Mouse (Mus musculus) layer of hippocampus, postnatal 14 days (tissue): ENCODE data around the gene Gpatch4. TPM values are rescaled to one million over a fixed set of nuclear protein-coding genes. Genes with fewer than 3 reads are reported as not detected.
A peak's percentile ranks its signal among the peaks of the same experiment; 100 is the strongest.

Experiments used
- DNase-seq, 2 experiments: peaks; one replicate each; pipeline ENCODE4 v3.0.0; 2021 to 2022; ENCODE audit warnings: low spot score in 2 of 2, mixed read lengths in 1 of 2
- long read RNA-seq, 2 experiments: library from polyadenylated mRNA; stranded (forward); transcript quantifications; one replicate each; pipeline ENCODE4 v2.0.0; 2021
- total RNA-seq, 2 experiments: library from RNA; stranded (reverse); gene quantifications; 2 replicates each; pipeline ENCODE4 v1.2.3; 2021

The Gpatch4 gene
- total RNA-seq = 10 to 100 TPM; 13.5 to 16.5 TPM
- long read RNA-seq, experiment 1, transcript Gpatch4-201 (8 exons, 1,630 nt) = major isoform, 8 of 11 reads
- long read RNA-seq, experiment 1, partial matches to known transcripts = 1 of 11 reads
- long read RNA-seq, experiment 1, other reads (novel, unspliced or antisense) = 2 of 11 reads
- long read RNA-seq, experiment 2, transcript Gpatch4-201 (8 exons, 1,630 nt) = major isoform, 20 of 24 reads
- long read RNA-seq, experiment 2, partial matches to known transcripts = 2 of 24 reads
- long read RNA-seq, experiment 2, other reads (novel, unspliced or antisense) = 2 of 24 reads

DNA sequence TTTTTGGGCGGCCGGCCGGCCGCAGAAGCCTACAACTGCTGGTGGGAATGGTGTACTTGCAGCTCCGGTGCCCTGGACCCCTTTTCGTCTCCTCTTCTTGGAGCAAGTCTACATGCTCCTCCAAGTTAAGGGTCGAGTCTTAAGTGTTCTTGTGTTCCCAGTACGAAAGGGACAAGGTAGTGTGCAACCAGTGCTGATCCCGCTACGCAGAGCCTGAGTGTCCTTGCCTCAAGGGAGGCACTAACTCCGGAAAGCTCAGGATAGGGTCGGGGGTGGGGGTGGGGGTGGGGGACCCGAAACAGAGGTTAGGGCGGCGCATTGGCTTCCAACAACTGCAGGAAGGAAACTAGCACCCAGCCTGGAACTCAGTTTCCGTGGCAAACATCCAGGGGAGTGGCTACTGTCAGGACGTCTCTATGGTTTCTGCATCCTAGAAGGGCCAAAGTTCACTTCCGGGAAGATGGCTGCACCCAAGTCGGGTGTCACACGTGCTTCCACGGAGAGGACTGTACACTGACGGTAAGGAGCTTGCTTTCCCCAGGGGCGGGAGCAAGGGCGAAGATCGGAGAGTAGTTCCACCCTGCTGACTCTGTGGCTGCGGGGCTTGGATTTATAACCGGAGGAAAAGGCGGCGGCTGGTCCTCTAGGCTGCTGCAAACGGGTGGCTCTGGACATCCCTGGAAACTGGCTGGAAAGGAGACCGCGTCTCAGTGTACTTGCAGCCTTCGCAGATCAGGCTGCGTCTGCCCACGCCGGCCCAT, at the start of gene Gpatch4:
Gpatch4 (plus strand) TSS at position 448 of the 761 bp plus-strand sequence.
- DNase-seq = peak; percentile 81 to 96

DNA sequence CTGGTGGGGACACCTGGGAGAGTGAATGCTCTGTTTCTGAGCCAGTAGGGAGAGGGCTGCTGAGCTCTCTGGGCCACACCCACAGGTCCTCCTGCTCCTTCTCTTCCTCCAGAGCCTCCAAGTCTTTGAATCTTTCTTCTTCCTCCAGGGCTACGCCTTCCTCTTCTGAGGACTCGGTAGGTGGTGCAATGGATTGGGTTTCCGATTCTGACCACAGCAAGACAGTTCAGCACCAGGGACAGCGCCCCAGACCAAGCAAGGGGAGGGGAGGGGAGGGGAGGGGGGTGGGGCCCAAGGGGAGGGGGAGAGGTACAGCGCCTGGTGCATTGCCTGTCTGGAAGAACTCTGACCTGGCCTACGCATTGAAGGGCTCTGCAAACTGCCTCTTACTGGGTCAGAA, 49.5 kb upstream of the Gpatch4 start:
- DNase-seq = no peak

DNA sequence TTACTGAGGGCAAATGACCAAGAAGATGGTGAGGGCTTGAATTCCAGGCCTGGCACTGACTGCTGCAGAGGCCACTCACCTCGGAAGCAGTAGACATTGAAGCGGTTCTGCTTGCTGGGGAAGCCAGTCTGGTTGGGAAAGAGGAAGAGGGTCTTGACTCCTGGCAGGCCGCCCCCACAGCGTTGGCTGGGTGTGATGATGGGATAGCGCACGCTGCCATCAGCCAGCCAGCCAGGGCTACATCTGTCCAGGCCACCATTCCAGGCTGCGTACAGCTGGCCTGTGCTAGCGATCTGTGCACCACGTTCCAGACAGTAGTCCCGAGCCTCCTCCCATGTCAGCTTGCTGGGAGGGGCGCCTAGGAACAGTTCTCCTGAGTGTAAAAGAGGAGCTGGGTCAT, 47.6 kb upstream of the Gpatch4 start:
- DNase-seq = no peak

DNA sequence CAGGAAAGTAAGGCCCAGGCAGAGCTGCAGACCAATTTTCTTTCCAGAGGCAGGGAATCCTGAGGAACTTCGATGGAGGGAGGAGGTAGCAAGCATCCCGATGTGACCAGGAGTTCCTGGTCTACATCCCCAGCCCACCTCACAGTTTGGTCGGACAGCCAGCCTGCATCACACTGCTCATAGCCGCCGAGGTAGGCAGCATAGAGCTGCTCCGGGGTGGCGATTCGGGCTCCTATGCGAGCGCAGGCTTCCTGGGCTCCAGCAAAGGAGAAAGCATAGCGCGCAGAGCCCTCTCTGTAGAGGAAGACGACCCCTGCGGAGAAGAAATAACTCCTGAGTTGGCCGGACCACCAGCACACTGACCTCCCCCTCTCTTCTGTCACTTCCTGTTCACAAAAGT, 46.5 kb upstream of the Gpatch4 start:
- no peak for DNase-seq

DNA sequence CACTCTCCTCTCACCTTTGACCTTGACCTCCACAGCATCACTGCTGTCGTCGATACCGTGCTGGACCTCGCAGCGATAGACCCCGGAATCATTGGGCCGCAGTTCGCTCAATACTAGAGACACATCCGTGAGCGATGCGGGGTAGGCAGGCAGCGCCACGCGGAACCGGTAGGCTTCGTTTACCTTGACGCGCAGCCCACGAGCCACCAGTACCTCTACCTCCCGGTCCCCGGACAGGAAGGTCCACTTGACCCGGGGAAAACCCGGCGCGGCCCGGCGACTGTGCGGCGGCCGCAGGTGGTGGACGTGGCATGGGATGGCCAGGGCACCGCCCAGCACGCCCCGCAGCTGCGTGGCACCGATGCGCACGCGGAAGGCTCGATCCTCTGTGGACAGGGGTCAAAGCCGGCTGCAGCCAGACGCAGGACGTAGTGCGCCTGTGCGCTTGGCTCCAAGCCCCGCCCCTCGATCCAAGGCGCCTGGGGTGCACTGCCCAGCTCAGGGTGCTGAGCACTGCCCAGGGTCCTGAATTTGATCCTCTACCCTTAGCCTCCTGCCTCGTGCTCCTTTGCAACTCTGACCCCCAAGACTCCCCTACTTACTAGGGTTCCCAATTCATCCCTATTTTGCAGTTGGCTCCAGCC, 45.8 kb upstream of the Gpatch4 start:
- DNase-seq = no peak

DNA sequence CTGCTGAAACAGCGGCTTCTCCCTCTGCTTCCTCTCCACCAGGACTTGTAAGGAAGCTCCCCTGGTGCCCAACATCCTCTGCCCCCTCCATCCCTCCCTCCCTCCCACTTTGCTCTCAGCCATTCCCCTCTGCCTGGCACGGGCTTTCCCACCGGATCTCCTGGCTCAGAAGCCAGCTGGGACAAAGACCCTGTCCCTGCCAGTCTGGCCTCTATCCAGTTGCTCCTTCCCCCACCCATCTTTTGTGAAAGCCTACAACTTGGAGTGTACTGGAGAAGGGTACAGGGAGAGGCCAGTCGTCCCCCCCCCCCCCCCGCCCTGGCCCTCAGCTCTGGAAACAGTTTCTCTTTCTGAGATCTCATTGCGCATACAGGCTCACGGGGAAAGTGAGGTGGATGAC, 44.2 kb upstream of the Gpatch4 start:
- DNase-seq = peak in 1 of 2 experiments; percentile 81

DNA sequence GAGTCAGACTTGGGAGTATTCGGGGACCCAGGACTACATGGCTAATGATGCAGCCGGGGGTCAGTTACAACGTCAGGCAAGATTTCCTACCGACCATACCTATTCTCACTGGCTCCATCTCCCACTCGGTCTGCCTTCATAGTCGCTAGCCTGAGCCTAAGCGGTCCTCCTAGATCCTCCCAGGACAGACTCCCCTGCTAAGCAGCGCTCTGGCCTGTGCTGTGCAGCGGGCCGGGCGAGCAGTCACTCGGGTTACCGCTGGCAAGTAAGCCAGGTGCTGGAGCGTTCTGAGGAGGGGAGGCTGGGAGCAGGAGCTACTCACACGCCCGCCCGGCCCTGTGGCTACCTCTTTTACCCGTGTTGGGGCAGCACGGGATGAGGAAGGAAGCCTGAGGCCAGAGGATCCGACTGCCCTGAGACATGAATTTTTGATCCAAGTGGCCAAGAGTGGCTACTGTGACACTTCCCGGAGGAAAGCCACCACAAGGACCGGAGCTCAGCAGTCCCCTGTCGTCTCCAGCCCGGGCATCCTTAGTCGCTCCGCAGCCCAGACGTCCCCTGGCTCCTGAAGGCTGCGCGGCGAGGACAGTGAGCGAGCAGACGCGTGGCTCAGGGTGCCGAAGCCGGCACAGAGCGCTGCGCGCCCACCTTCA, 43.5 kb upstream of the Gpatch4 start:
- no peak for DNase-seq

DNA sequence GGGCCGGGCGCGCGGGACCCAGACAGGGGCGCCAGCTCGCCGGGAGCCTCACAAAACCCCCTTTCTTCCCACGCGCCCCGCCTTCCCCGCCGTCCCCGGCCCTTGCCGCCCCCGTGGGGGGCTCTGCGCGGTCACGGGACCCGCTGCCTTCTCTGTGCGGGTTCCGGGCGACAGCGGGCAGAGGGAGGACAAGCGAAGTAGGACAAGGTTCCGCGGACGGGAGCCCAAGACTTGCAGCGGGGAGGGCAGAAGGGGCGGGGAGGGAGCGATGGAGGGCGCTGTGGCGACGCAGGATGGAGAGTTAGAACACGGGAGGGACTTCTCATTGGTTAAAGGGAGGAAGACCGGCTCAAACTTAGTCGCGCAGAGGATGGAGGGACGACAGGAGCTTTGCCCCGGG, 42.7 kb upstream of the Gpatch4 start, which contains the start of gene Bcan:
Bcan (minus strand) TSS at position 50 of the 400 bp plus-strand sequence.
- DNase-seq = peak in 1 of 2 experiments; percentile 74

DNA sequence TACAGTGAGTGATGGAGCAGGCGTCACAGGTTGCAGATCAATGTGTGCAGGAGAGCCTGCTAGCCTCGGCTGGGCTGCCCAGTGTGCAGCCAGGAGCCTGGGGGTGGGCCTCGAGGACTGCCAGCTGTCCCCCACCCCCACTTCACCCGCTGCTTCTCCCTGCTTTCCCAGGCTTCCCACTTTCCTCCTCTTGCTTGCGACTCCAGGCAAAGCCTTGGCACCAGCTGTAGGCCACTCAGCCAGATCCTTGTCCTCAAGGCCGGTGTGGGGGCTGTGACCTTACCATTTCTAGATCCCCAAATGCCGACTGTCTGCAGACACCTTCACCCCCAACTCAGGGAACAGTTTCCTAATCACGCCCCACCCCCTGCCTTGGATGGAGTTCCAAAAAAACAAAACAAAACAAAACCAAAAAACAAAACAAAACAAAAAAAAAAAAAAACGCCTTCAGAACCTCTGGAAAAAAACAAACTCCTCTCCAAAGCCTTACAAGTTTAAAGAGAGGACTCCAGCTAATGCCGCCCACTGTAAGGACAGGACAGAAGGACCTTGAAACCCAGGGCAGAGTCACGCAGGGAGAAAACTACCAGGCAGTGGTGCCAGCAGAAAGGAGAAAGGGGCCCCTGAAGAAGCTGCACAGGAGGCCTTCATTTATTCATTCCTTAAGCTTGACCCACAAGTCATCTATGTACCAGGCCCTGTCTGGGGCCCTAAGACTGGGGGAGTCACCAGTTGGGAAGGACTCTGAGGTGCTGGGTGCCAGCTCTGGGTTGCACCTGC, 41.9 kb upstream of the Gpatch4 start:
- DNase-seq = peak in 1 of 2 experiments; percentile 70

DNA sequence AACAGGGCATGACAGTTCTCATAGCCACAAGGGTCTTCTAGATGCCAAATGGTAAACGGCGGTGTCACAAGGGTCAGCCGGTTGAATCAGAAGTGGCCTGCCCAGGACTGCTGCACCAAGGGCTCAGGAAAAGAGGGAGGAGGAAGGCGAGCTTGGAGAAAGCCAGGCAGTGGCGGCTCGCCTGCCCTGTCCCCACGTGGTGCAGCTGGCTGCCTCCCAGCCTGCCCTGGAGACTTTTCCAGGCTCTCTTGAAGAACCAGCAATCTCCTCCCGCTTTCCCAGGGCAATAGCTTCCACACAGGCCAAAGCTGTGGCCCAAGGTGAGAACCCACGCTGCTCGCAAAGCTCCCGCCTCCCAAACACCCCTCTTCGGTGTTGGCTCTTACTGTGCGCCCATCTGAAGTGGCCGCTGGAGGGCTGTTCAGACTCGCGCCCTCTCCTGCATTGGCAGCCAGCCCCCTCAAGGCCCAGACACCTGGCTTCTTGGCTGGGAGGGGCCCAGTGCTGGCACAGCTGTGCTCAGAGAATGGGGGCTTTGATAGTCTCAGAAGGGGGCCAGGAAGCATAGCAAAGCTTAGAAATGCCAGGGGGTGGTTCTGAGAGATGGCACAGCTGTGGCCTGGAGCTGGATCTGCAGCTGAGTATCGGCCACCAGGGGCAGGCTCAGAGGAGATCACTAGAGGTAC, 40.5 kb upstream of the Gpatch4 start:
- DNase-seq = no peak

DNA sequence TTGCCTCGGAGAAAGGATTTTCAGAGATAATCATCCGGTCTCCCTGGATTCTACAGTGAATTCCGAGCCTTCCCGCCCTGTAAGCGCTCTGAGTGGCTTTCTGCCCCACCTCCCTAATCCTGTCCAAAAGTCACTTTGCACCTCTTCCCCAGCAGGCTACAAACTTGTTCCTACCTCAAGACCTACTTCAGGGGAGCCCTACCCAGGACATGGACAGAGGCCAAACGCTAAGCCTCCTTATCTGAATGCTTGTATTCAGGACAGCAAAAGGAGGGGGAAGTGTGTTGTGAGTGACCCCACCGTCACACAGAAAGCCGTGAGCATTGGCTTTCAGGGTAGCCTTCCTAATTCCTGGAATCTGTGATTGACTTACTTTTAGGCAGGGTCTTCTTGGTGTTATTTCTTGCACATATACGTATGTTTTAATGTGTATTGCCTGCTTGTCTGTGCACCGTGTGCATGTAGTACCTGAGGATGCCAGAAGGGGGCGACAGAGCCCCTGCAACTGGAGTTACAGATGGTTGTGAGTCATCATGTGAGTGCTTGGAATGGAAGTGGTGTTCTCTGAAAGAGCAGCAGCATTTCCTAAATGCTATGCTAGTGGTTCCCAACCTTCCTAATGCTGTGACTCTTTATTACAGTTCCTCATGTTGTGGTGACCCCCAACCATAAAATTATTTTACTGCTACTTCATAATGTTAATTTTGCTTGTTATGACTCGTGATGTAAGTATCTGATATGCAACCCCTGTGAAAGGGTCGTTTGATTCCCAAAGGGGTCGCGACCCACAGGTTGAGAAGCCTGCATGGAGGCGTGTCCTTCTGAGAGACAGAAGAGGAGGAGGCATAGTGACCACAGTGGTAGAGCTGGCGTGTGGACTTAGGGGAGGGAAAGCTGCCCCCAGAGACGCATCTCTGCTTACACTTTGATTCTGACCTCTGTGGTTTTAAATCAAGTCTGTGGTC, 36.8 kb upstream of the Gpatch4 start:
- DNase-seq = no peak

DNA sequence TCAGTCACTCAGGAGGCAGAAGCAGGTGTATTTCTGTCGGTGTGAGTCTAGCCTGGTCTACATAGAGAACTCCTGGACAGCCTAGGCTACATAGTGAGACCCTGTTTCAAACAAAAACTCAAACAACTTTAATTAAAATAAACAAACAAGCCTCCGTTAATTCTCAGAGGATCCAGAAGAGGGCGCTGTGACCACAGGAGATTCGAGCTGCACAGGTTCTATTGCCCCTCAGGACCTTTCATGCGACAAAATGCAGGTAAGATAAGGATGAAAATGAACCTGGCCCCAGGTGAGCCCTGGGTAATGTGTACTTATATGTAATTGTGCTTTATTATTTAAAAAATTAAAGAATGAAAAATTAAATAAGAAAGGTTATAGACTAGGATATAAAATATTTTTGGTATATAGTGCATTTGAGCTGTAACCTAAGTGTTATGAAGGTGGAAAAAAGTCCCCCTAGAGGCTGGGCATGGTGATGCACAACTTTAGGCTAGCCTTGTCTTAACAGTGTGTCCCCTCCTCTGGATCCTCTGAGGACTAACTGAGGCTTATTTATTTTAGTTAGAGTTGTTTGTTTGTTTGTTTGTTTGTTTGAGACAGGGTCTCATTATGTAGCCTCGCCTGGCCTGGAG, 32.2 kb upstream of the Gpatch4 start:
- no peak for DNase-seq

DNA sequence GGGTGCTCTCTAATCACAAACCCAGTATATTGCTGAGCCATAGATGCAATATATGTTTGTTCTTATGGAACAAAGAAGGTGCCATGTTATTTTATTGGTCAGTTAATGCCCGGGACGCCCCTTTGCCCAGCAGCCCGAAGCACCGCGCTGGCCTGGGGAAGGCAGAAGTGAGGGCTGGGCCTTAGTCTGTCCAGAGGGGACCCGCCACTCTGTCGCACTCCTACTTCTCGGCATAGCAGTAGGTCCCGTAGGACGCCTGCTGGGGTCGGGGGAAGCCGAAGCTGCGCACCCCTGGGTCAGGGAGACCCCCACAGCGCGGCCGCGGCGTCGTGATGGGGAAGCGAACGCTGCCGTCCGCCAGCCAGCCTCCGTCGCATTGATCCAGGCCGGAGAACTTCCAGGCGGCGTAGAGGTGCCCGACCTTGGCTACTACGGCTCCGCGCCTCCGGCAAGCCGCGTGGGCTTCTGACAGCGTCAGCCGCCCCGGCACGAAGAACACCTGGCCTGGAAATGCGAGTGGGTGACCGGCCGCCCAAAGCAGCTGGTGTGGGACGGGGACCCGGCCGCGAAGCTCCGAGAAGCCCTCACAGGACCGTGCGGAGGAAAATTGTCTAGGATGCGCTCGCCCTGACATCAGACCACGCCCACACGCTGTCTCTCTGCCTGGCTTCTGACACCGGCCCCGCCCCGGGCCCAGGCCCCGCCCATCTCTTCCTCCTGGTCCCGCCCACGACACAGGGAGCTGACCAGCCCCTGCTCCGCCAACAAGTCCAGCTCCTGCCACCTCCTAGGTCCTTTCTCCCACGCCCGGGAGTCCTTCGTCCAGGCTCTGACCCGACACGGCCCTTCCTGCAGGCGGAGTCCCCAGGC, 20.4 kb upstream of the Gpatch4 start:
- DNase-seq = peak; percentile 46 to 77

DNA sequence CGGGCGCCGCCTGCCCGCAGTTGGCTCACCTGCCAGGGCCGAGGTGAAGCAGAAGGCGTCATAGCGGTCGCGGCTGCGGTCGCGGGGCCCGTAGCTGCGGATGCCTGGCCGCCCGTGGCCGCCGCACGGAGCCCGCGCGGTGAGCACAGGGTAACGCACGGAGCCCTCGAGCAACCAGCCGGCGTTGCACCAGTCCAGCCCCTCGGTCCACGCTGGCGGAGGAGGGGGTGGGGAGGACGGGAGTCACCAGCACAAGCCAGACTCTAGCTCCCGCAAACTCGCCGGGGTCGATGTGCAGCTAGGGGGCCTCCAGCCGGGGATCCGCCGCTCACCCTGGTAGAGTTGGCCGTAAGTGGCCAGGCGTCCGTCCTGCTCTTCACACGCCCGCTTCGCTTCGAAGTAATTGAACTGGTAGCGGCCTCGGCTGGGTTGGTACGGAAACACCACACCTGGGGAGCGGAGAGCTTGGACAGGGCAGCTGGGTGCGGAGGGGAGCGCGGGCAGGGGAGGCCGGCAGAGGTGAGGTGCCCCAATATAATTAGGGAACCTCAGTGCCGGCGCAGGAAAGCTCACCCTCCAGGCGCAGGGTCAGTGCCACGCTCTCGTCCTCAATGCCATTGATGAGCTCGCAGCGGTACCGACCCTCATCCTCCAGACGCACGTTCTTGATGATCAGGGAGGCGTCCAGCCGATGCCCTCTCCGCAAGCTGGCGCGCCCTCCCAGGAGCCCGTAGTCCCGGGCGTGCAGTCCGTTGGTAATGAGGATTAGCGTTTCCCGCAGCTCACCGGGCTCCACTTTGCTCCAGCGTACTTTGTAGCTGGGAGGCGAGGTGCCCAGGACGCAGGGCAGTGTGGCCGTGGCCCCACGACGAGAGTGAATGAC, 19.5 kb upstream of the Gpatch4 start:
- DNase-seq = peak in 1 of 2 experiments; percentile 8

DNA sequence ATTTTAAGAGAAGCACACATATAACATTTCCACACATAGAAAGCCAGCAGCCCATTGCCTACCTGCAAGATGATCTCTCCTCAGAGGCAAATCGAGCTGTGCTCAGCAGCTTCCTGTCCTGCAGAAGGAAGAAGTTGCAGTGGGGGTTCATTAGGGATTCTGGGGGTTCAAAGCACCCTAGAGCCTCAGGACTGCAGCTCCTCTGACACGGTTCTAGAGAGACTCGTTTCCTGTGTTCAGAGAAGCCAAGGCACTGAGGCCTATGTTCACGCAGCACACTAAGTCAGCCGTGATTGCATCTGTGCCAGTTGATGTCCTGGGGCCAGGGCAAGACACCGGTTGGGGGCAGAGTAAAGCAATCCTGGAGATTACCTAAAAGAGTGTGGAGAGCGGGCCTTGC, 16.1 kb upstream of the Gpatch4 start:
- no peak for DNase-seq

DNA sequence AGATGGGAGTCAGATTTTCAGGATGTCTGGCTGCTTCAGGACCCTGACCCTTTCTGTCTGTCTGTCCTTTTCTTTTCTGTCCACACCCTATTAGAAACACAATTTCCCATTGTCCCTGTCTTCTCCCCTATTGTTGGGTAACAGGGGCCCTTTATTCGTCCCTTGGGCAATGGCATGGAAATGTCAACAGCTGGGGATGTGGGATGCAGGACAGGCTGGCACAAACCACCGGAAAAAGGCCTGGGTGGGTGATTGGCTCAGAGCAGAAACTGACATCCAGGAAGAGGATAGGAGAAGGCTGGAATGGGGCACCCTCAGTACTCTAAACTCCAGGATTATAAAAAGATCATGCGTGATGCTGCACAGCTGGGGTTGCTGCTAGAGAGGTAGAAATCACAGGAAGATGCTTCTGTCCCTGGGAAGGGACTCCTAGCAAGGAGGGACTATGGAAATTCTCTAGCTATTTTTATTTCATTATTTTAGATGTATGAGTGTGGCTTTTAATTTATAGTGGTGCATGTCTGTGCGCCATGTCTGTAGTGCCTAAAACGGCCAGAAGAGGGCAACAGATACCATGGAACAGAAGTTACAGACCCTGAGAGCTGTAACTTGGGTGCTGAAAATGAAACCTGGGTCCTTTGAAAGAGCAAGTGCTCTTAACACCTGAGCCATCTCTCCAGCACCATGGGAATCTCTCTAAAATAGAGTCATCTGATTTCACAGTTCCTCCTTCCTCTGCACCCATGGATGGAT, 15.3 kb upstream of the Gpatch4 start, which contains the start of gene Hapln2:
Hapln2 (minus strand) TSS at position 150 of the 753 bp plus-strand sequence.
- DNase-seq = no peak
